Mouse (Mus musculus): ENCODE data around the gene Lrmda.
"Not testable (repeated sequence)": the region's sequence is repeated elsewhere in the genome, so short reads cannot be mapped to it uniquely, and the experiment has no call there.

The Lrmda gene

DNA sequence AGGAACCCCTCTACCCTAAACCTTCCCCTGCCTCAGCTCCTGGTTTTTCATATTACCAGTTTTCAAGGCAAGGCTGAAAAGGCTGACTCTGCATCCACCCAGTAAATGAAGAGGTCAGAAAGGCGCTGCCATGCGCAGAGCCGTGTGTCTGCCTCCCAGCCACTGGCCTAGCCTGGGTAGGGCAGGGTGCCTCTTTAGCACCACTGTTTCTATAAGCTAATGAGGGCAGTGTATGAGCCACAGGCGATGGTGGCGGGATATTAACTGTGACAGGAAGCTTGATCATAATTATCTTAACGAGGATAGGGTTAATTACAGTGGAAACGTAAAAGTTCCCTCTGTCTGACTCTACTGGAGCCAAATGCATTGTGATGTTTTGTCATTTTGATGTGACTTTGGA lies 554.1 kb downstream of the Lrmda start:
- DNase-seq (ENCODE audit: extremely low read depth, low read depth, low spot score), result no peak

DNA sequence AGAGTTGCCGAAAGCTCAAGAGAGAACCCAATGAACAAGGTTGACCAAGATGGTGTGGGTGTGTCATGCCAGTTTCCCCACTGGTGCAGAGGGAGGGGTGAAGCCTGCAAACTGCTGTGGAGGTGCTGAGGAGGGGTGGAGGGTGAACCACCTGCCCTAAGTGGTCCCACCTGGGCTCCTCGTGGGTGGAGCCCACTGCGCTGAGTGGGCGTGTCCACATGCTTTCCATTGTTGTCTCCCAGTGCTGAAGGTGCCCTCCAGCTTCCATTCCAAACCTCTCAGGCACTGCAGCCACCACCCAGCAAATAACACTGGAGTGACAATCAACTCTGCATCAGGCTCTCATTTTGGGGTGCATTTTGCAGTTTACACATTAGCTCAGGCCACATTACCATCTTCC lies 554.5 kb downstream of the Lrmda start:
- no peak for DNase-seq (ENCODE audit: extremely low read depth, low read depth, low spot score)

DNA sequence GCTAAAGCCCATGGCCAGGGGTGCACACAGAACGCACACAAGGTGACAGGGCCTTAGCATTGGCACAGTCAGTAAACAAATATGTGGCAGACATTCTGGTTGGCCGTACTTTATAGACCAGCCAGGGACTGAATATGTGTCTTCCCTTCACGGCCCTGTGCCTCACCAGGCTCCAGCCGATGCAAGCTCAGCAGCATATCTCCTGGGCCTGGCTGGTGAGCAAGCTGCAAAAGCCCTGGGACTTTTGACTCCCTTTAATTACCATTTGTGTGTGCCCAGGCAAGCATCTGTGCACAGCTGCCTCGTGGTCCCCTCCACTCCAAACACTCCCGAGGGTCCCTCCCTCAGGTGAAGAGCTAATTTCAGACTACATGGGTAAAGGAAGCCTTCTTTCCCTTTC lies 556.9 kb downstream of the Lrmda start:
- DNase-seq (ENCODE audit: extremely low read depth, low read depth, low spot score), result no peak

DNA sequence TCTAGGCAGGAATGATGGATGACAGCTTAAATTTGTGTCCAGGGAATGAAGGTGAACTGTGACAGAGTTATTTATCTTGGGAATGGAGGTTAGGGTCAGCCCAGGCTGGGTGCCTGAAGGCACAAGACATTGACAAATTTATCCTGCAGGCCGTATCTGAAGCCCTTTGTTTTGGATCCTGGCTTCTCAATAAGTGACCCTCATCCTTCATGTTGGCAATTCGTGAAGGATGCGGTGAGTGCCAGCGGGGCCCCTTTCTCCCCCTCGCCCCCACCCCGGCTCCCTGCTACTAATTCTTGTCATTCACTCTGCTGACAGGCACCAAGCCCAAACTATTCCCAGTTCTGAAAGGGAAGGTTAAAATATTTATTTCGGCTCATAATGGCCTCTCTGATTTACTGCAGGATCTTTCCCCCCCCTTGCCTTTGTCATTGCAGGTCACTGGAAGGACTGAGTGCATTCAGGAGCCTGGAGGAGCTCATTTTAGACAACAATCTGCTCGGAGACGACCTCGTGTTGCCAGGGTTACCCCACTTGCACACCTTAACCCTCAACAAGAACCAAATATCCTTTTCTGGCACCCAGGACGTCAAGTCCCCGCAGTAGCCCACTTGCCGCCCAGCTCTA lies 558.0 kb downstream of the Lrmda start:
- no peak for DNase-seq (ENCODE audit: extremely low read depth, low read depth, low spot score)

DNA sequence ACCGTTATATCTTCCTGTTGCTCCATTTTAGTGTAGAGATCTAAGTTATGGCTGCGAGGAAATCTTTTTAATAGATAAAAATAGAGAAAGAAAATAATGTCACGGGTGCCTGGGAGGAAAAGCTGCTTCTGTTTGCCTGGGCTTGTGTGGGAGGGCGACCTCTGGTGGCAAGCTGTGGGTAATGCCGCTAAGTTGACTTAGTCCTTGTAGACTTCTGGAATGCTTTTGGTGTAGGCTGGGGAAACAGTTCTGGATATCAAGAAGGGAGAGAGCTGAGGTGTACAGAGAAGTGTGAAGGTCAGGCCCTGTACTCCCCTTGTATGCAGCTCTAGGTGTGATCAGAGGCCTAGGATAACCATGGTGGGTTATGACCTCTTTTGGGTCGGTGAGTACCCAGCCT lies 558.7 kb downstream of the Lrmda start:
- DNase-seq (ENCODE audit: extremely low read depth, low read depth, low spot score), result no peak

DNA sequence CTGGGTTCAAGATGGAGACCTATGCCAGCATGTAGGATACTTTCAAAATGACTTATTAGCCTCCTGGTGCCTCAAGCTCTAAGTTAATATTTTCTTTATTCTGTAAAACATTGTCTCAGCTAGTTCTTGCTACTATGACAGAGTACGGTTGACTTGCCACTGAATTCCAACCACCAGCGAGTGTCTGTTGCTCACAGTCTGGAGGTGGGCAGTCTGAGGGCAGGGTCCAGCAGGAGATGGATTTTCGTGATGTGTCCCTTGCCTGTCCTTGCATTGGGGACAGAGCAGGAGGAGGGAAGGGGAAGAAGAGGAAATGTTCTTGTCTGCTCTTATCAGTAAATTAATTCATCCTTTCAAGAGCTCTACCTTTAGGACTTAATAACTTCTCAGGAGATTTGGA lies 559.5 kb downstream of the Lrmda start:
- DNase-seq (ENCODE audit: extremely low read depth, low read depth, low spot score), result no peak

DNA sequence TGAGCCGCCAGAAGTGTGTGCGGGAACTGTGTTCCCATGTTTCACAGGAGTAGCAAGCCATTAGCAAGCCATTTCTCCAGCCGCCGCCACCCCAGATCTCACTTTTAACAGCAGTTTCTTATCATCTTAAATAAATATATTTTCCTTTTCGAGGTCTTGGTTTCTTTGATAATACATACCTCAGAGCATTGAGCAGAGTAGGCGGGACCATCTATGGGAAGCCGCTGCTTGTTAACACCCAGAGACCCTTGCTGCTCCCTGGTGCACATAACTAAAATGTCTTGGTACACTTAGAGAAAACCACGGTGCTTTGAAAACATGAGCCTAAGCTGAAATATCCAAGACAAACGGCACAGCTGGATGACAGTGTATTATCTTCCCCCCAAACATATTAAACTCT lies 562.6 kb downstream of the Lrmda start:
- DNase-seq (ENCODE audit: extremely low read depth, low read depth, low spot score), result no peak

DNA sequence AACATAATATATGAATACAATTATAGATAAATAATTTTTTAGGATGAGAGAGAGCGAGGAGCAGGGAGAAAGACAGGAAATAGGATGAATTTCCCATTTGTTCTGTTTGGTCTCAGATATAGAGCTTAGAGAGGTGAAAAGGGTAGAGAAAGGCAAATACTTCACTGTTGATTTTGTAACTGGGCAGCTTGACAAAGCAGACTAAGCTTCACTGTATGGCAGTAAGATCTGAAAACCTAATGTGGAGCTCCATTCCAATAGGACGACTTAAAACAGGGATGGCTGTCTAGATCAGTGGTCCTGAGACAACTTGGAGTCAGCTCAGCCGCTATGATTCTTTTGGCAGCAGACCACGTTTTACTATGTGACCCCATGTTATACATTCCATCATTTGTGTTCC lies 566.8 kb downstream of the Lrmda start:
- no peak for DNase-seq (ENCODE audit: extremely low read depth, low read depth, low spot score)

DNA sequence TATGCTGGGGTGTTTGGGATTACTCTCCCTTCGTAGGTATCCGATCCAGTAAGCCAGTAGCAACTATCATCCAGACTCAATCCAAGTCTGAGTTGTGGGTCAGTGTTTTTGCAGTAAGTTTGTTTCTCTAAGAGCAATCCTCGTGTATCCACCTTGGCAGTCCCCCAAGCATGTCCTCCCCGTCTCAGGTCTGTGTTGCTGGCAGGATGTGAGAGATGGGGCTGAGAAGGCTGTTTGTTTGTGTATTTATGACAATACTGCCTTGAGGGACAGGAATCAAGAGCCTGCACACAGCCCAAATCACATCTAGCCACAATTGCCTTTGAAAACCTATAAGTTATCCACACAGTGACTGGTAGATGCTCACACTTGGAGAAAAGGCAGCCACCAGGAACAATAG lies 567.3 kb downstream of the Lrmda start:
- no peak for DNase-seq (ENCODE audit: extremely low read depth, low read depth, low spot score)

DNA sequence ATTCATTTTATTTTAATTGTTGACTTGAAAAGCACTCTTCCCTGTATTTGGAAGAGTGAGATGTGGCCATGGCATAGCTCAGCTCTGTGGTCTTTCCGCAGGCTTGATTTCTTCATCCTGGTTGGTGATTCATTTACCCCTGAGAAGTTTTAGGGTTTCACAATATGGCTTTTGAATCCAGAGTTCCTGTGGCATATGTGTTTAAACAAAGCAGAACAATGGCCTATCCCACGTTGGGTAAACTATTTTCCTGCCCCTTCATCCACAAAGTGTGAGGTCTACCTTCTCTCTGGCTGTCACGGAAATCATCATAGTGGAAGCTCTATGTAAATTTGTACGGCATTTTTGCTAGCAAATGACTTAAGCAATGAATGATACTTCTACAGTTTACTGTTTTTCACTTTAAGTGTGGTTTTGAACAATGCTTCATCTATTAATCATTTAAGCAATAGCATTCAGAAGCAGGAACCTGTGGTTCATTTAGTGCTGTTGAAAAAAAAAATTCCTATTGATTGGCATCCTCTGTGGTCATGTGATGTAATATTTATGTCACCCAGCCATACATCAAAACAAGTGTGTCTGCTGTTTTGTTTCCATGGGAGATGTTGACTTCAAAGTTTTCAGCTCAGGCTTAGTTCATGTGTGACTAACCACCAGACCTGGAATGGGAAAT lies 567.9 kb downstream of the Lrmda start:
- peak; percentile 68 for DNase-seq (ENCODE audit: extremely low read depth, low read depth, low spot score)

DNA sequence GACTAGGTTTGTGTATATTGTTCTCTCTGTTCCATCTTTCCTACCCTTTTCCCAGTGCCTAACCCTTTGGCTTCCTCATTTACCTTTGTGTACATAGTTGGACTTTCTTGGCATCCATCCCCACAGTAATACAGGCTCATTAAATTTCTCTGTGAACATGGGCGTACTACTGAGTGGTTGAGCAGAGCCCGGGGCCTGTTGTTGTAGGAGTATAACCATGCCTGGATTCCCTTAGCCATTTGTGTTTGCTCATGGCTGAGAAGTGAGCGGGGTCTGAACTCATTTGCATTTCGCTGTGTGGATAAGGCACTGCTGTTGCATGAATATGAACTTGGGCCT lies 568.4 kb downstream of the Lrmda start:
- peak; percentile 80 for DNase-seq (ENCODE audit: extremely low read depth, low read depth, low spot score)

DNA sequence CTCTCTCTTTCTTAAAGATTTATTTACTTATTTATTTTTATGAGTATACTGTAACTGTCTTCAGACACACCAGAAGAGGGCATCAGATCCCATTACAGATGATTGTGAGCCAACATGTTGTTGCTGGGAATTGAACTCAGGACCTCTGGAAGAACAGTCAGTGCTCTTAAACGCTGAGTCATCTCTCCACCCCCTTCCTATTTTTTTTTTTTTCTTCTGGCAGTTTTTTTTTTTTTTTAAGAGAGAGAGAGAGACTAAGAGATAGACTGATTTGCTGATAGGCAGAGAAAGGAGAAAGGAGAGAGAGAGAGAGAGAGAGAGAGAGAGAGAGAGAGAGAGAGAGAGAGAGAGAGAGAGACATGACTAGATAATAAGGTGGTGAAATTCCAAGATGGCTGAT lies 568.9 kb downstream of the Lrmda start:
- not testable (repeated sequence) for DNase-seq (ENCODE audit: extremely low read depth, low read depth, low spot score)

DNA sequence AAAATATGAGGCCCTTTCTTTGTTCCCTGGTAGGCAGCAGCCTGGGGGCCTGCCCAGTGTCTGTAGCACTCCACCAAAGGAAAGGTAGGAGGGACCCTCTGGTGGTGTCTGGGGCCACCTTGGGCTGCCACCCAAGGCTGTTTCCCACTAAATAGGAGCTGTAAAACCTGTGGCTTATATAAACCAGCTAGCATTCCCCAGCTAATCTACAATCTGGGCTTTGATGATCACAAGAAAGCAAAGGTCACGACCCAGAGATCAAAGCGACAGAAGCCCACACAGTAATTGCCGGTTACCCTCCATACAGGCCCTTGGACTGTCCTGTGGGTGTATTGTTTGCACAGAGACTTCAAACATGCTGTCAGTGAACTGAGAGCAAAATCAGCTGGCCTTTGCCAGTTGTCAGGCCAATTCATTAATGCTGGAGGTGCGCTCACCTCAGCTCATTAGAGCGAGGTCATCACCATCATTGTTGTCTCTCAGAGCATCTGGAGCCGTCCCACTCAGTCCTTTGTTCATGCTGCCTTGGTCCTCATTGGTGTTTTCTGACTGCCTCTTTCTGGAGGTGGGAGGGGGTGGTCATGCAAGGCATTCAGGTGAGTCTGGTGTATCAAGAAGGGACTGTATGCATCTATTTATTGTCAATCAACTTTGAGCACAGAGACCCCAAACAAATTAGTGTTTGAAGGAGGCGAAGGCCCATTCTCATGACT lies 570.1 kb downstream of the Lrmda start:
- DNase-seq (ENCODE audit: extremely low read depth, low read depth, low spot score), result no peak

DNA sequence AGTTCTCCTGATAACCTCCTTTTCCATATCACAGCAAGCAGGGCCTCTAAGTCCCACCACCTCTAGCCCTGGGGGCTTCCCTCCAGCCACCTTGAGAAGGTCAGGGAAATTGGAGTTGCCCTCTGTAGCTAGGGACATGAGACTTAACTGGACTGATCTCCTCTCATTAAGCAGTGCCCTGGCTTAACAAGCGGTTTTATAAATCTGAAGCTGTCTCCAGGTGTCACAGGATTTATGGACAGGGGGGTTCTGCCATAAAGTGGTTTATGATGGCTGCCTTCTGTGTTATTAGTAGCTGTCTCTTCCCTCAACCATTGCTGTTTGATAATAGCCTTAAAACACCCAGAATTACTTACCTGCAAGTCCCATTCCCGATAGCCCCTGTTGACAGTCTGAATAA lies 571.7 kb downstream of the Lrmda start:
- no peak for DNase-seq (ENCODE audit: extremely low read depth, low read depth, low spot score)

DNA sequence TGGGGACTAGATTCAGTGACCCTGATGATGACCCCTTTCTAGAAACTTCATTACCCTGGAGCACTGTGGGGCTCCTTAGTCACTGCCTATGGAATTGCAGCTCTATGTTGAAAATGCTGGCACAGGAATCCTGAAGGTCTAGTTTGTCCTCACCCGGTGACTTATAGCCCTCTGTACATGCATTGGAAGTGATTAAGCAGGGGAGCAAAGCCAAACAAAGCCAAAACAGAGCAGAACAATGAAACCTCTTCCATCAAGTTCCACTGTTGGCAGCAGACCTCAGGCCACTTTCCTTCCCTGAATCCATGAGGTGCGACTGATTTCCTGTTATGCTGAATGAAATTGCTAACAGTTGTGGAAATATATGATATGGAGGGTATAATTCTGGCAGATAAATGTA lies 578.0 kb downstream of the Lrmda start:
- peak; percentile 91 for DNase-seq (ENCODE audit: extremely low read depth, low read depth, low spot score)

DNA sequence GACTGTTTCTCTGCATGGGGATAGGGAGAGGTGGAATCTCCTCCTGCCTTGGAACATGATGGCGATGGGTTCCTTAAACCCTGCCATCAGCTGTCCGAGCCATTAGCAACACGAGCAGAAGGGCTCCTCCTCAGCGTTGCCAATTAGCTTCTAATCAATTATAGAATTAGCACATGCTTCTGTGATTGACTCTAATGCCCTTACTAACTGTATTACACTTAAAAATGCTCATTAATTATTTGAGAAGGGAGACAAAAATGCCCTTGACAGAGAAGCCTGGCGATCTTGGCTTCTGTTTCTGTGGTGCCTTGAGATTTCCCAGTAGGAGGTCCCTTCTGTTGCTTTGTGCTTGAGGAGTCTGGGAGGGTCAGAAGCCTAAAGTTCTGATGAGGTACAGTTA lies 579.1 kb downstream of the Lrmda start:
- no peak for DNase-seq (ENCODE audit: extremely low read depth, low read depth, low spot score)

DNA sequence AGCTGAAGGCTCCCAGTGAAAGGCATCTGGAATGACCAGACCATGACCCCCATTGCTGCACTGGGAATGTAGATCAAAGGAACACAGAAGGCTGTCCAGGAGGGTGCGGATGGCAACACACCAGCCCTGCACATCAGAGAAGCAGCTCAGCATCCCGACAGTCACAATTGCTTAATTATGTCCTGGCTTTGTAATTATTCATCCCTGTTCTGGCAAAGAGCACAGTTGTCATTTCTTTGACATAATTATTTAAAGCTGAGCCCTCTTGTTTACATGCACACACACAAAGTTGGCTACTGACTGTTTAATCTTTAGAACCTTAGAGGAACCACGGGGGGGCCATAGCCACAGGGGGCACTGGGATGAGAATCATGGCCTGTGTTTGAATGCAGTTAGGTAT lies 580.7 kb downstream of the Lrmda start:
- DNase-seq (ENCODE audit: extremely low read depth, low read depth, low spot score), result no peak

DNA sequence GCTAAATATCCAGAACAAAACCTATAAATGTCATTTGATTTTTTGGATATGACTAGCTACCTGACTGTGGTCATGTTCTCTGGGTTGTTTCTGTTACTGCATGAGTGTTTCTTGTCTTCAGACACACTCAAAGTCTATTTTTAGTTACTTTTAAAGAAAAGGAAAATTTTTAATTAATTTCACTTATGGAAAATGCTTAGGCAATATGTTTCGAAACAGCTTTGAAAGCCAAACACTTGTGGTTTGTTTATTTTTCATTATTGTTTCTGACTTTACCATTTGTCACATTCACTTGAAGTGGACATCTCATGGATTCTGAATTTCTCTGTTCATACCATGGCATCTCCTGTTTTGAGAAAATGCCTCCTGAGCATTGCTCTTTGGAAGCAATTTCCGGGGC lies 582.8 kb downstream of the Lrmda start:
- no peak for DNase-seq (ENCODE audit: extremely low read depth, low read depth, low spot score)

DNA sequence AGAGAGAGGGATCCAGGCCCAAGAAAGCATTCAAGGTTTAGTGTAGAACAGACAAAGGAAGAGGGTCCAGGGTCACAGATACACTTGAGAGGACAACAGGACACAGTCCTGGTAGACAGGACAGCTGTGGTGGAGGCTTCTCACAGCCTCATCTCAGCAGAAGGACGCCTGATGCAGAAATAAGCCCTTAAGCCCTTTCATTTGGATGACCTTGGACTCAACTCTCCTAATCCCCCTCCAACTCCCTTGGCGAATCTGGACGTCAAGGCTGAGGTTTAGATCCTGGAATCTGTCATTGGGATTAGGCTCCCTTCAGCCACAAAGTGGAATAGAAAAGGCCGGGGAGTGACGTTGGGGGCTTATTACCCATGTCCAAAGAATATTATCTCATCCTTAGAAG lies 589.1 kb downstream of the Lrmda start:
- DNase-seq (ENCODE audit: extremely low read depth, low read depth, low spot score), result no peak

DNA sequence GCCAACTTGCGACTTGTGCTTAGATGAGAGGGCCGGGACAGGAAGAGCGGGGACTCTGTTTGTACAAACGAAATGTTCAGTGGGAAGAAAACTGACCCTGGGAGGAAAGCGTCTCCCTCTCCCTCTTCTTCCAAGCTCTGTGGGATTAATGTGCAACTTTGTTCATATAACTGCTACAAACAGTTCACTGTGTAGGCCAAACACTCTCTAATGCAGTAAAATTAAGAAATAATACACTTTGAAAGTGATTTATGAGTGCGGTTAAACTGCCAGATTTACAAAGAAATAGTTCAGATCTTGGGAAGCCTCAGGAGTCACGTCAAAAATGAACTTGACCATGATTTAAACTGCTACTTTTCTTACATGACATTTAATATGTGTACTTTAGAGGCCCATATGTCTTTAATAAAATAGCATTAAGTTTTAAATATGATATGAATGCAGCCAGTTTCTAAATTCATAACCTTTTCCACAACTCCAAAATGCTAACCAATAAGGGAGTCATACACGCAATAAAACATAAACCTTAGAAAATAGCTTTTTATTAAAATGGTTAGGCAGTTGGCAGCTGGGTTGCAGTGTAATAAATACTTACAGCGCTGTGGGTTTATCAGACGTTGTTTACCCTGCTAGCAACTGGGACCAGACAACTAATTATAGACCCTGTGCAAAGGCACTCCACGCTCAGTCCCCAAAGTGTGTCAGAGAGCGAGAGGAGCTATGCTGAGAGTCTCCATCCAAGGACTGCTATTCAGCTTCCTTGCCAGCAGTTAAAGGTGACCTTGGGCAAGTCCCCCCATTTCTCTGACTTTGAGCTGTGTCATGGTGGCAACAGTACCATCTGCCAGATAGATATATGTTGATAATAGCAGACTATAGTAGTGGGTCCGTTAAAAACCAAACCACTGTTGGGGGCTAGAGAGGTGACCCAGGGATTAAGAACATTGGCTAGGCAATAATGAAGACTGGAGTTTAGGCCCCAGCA lies 590.0 kb downstream of the Lrmda start:
- DNase-seq (ENCODE audit: extremely low read depth, low read depth, low spot score), result no peak

DNA sequence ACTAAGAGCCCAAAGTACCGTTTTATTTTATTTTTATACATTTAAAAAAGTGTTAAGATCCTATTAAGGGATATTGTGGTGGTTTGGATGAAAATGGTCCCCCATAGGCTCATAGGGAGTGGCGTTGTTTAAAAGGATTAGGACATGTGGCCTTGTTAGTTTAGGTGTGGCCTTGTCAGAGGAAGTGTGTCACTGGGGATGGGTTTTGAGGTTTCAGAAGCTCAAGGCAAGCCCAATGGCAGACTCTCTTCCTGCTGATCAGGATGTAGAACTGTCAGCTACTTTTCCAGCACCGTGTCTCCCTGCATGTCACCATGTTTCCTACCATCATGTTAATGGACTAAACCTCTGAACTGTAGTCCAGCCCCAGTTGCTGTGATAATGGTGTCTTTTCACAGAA lies 591.5 kb downstream of the Lrmda start:
- DNase-seq (ENCODE audit: extremely low read depth, low read depth, low spot score), result no peak
